Mouse (Mus musculus) limb, embryonic 14.5 days (tissue): ENCODE data around the gene Fndc1. TPM values are rescaled to one million over a fixed set of nuclear protein-coding genes. Genes with fewer than 3 reads are reported as not detected.
A peak's percentile ranks its signal among the peaks of the same experiment; 100 is the strongest.

Experiments
- ATAC-seq: fragments of 200-750 bp; cut with Nextera tagmentation; 2 replicates; pipeline ENCODE4 v1.8.0; 2017; ENCODE audit warnings: low read depth, moderate number of reproducible peaks, moderate TSS enrichment; ENCODE audit not compliant: low FRiP score
- DNase-seq: peaks from one replicate; pipeline ENCODE4 v3.0.0-alpha.2; 2015; ENCODE audit warnings: low spot score
- H3K27ac ChIP-seq: fragments of 300-500 bp; sonication (generic); replicated peaks from 2 replicates; pipeline ENCODE4 v1.5.1; 2014; ENCODE audit warnings: low read depth, mild to moderate bottlenecking, low read length, moderate library complexity, mixed read lengths
- H3K27me3 ChIP-seq: fragments of 300-500 bp; sonication (generic); 2 replicates; pipeline ENCODE4 v1.6.1; 2014; ENCODE audit warnings: low read length, mixed read lengths; ENCODE audit not compliant: control insufficient read depth, insufficient read depth
- H3K36me3 ChIP-seq: fragments of 300-500 bp; sonication (generic); 2 replicates; pipeline ENCODE4 v1.6.1; 2014; ENCODE audit warnings: mild to moderate bottlenecking, low read length, moderate library complexity, mixed read lengths; ENCODE audit not compliant: control insufficient read depth, insufficient read depth
- H3K4me1 ChIP-seq: fragments of 300-500 bp; sonication (generic); 2 replicates; pipeline ENCODE4 v1.6.1; 2014; ENCODE audit warnings: antibody characterized with exemption, low read length, mixed read lengths; ENCODE audit not compliant: control insufficient read depth, insufficient read depth
- H3K4me2 ChIP-seq: fragments of 300-500 bp; sonication (generic); replicated peaks from 2 replicates; pipeline ENCODE4 v1.6.1; 2014; ENCODE audit warnings: low read depth, mild to moderate bottlenecking, low read length, moderate library complexity; ENCODE audit not compliant: severe bottlenecking
- H3K4me3 ChIP-seq: fragments of 300-500 bp; sonication (generic); replicated peaks from 2 replicates; pipeline ENCODE4 v1.5.1; 2014; ENCODE audit warnings: low read length
- H3K9ac ChIP-seq: fragments of 300-500 bp; sonication (generic); 2 replicates; pipeline ENCODE4 v1.6.1; 2014; ENCODE audit warnings: mild to moderate bottlenecking, low read depth, low read length, moderate library complexity; ENCODE audit not compliant: severe bottlenecking
- H3K9me3 ChIP-seq: fragments of 300-500 bp; sonication (generic); 2 replicates; pipeline ENCODE4 v1.6.1; 2016; ENCODE audit warnings: low read length; ENCODE audit not compliant: control insufficient read depth
- POLR2A ChIP-seq: fragments of 200-500 bp; IDR thresholded peaks from 2 replicates; pipeline ENCODE4 v1.8.0; 2012; ENCODE audit warnings: inconsistent platforms, mild to moderate bottlenecking, moderate library complexity, borderline replicate concordance; ENCODE audit not compliant: insufficient read depth, insufficient read length; ENCODE audit errors: extremely low read depth
- WGBS: fragments of 180-500 bp; shearing (Covaris S2); extraction: QIAGEN DNeasy Blood & Tissue Kit; methylation state at CpG from one replicate; pipeline ENCODE4 v1.1.7; 2014; 5-methylcytosine and 5-hydroxymethylcytosine counted together
- polyA plus RNA-seq, 2 experiments: library from polyadenylated mRNA; depleted of rRNA in 1 of 2; stranded (reverse) in 1 of 2; unstranded in 1 of 2; fragments of >200 nt; fragmentation: Nextera tagmentation in 1 of 2; extraction: Ambion mirVana in 1 of 2; gene quantifications; 2 replicates each; pipeline versions ENCODE4 v1.2.1 to v1.2.3; 2012 to 2014

The Fndc1 gene
- polyA plus RNA-seq, 2 experiments, result 58.4 to 82.3 TPM

DNA sequence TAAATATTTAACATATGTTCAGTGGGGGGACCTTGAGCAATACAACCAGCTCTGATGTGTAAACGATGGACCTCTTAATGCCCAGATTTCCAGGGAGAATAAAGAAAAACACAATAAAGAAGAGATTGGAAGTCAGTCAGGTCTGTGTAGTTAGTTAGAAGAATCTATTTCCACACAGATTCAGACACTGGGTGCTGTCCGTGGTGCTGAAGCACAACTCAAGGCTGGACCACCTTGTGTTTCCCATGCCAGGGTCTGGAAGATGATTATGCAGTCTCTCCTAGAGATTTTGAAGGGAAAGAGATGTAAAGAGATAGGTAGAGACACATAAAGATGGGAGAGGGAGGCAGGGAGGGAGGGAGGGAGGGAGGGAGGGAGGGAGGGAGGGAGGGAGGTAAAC is 86.1 kb downstream of the Fndc1 start:
- ATAC-seq (no peak), DNase-seq (peak; percentile 84)
- no peaks in the 10 kb centered on the region for H3K36me3 ChIP-seq
- no peaks in the 10 kb centered on the region for H3K27me3 ChIP-seq
- H3K9ac ChIP-seq, result no peak overlapping the region
- no peaks in the 10 kb centered on the region for H3K4me1 ChIP-seq
- H3K4me2 ChIP-seq, result no peak overlapping the region
- no peak overlapping the region for H3K4me3 ChIP-seq
- 21% methylated on average over 2 of the region's 2 CpGs for WGBS
- H3K9me3 ChIP-seq, result no peaks in the 10 kb centered on the region
- H3K27ac ChIP-seq, result no peak overlapping the region
- TF ChIP-seq POLR2A, result no peak

- Histone ChIP-seq H3K4me2 (no peak overlapping the region), H3K27ac (no peak overlapping the region), H3K36me3 (no peaks in the 10 kb centered on the region), H3K9ac (no peak overlapping the region), H3K27me3 (no peaks in the 10 kb centered on the region), H3K9me3 (no peaks in the 10 kb centered on the region), H3K4me3 (no peak overlapping the region), H3K4me1 (no peaks in the 10 kb centered on the region)
- 83% methylated on average over 4 of the region's 4 CpGs for WGBS
- DNase-seq (no peak), ATAC-seq (no peak)
- no peak for TF ChIP-seq POLR2A
Measured at GRCm38 (mm10) chr17:7722991-7723390, 104.1 kb downstream of the Fndc1 start.

GRCm38 (mm10) chr17:7718886-7719285 is 108.2 kb downstream of the Fndc1 start:
- Histone ChIP-seq H3K9me3 (no peaks in the 10 kb centered on the region), H3K36me3 (no peaks in the 10 kb centered on the region), H3K4me2 (no peak overlapping the region), H3K27ac (no peak overlapping the region), H3K4me1 (no peaks in the 10 kb centered on the region), H3K9ac (no peak overlapping the region), H3K4me3 (no peak overlapping the region), H3K27me3 (no peaks in the 10 kb centered on the region)
- TF ChIP-seq POLR2A, result no peak
- ATAC-seq (no peak), DNase-seq (no peak)
- WGBS, result 35% methylated on average over 1 of the region's 1 CpGs

GRCm38 (mm10) chr17:7717945-7718344 is 109.2 kb downstream of the Fndc1 start:
- Histone ChIP-seq H3K9ac (no peak overlapping the region), H3K9me3 (no peaks in the 10 kb centered on the region), H3K4me2 (no peak overlapping the region), H3K27me3 (no peaks in the 10 kb centered on the region), H3K4me1 (no peaks in the 10 kb centered on the region), H3K4me3 (no peak overlapping the region), H3K27ac (no peak overlapping the region), H3K36me3 (no peaks in the 10 kb centered on the region)
- TF ChIP-seq POLR2A, result no peak
- no peak for ATAC-seq
- no peak for DNase-seq
- 67% methylated on average over 6 of the region's 6 CpGs for whole genome bisulfite sequencing

- Histone ChIP-seq H3K9ac (no peak overlapping the region), H3K4me1 (no peaks in the 10 kb centered on the region), H3K4me2 (no peak overlapping the region), H3K27ac (no peak overlapping the region), H3K4me3 (no peak overlapping the region), H3K27me3 (no peaks in the 10 kb centered on the region), H3K9me3 (no peaks in the 10 kb centered on the region), H3K36me3 (no peaks in the 10 kb centered on the region)
- no peak for DNase-seq
- TF ChIP-seq POLR2A, result no peak
- WGBS, result 62% methylated on average over 2 of the region's 2 CpGs
- ATAC-seq, result no peak
Measured at GRCm38 (mm10) chr17:7713020-7713419, 114.1 kb downstream of the Fndc1 start.

- H3K27ac ChIP-seq, result no peak overlapping the region
- no peak overlapping the region for H3K9ac ChIP-seq
- H3K36me3 ChIP-seq, result no peaks in the 10 kb centered on the region
- no peak overlapping the region for H3K4me3 ChIP-seq
- H3K4me1 ChIP-seq, result no peaks in the 10 kb centered on the region
- DNase-seq (no peak), ATAC-seq (no peak)
- no peak for TF ChIP-seq POLR2A
- no peak overlapping the region for H3K4me2 ChIP-seq
- H3K27me3 ChIP-seq, result no peaks in the 10 kb centered on the region
- no peaks in the 10 kb centered on the region for H3K9me3 ChIP-seq
- 55% methylated on average over 4 of the region's 4 CpGs for WGBS
Measured at GRCm38 (mm10) chr17:7707073-7707472, 120.0 kb downstream of the Fndc1 start.
